Mouse (Mus musculus): Measurements from ENCODE around the gene Fam118a. TPM values are rescaled to one million over a fixed set of nuclear protein-coding genes. Genes with fewer than 3 reads are reported as not detected.
"Not testable (repeated sequence)": the region's sequence is repeated elsewhere in the genome, so short reads cannot be mapped to it uniquely, and the experiment has no call there.

Fam118a gene
- 25.6 and 28.2 TPM in 2 replicates for polyA plus RNA-seq (2015; fragmentation: Nextera tagmentation; extraction: Ambion mirVana)

DNA sequence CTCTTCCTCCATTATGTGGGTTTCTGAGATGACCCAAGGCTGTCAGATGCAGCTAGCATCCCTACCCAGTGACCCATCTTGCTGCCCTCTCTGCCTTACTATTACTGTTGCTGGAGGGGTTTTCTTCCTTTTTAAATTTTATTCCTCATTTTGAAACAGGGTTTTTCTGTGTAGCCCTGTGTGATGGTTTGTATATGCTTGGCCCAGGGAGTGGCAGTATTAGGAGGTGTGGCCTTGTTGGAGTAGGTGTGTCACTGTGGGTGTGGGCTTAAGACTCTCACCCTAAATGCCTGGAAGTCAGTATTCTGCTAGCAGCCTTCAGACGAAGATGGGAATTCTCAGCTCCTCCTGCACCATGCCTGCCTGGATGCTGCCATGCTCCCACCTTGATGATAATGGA lies at the start of gene Fam118a:
Fam118a (plus strand) TSS at position 301 of the 400 bp plus-strand sequence.
- H3K27ac ChIP-seq (replicated peaks); H3K4me1 ChIP-seq (replicated peaks); H3K36me3 ChIP-seq; H3K4me2 ChIP-seq; H3K9ac ChIP-seq; H3K4me3 ChIP-seq; H3K27me3 ChIP-seq; ATAC-seq (ENCODE audit: low read depth); H3K9me3 ChIP-seq: not testable (repeated sequence)
- 65% methylated on average over 1 of the region's 1 CpGs for WGBS

DNA sequence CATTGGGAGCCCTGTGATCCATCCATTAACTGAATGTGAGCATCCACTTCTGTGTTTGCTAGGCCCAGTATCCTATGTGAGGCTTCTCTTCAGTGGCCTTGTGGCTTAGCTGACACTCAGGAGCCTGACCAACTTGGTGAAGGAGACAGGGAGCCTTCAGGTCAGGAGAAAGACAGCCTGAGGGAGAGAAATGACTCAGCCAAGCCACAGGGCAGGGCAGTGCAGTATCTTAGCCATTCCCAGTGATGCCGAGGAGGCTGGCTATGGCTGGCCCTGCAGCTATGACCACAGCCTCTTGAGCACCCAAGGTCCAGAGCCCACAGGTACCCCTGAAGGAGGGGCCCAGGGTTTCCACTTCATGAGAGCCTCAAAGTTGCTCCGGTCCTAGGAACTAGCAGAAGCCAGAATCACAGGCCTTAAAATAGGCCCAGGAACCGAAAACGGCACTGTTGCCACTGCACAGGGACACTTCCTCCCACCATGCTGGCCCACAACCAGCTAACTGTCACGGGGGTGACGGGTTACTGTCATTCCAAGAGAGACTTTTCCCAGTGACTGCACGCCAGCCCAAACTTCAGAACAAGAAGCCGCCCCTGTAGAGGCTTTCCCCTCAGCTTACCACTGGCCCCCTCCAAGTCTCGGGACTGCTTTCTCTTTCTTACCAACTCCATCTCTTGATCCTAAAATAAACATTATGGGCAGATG lies 47.0 kb upstream of the Fam118a start:
- peaks cover 41% of the 10 kb centered on the region for H3K4me1 ChIP-seq (replicated peaks)
- H3K36me3 ChIP-seq, result 0 out of 2 replicates have a peak, but pooled peaks cover 7% of the 10 kb centered on the region
- no peak for ATAC-seq (ENCODE audit: low read depth)
- 83% methylated on average over 9 of the region's 9 CpGs for WGBS
- no peak overlapping the region for H3K9ac ChIP-seq
- no peaks in the 10 kb centered on the region for H3K9me3 ChIP-seq
- no peaks in the 10 kb centered on the region for H3K27me3 ChIP-seq
- no peak overlapping the region for H3K4me3 ChIP-seq
- H3K27ac ChIP-seq (replicated peaks), result no peak overlapping the region
- H3K4me2 ChIP-seq, result no peak overlapping the region

DNA sequence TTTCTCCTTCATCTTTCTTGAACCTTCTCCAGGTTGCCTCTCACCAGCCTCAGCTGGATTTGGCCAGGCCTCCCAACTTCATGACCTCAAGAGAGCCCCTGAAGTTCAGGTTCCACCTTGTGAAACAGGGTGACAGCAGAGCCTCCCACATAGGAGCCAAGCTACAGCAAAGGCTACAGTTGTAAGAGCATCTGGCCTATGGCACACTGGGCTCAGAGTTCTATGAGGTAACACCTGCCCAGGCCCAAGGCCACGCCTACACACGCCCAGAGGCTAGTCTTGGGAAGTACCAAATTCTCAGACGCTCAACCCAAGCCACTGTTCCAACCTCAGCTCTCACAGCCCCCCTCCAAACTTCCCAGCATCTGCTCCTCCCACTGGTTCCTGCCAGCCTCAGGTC lies 45.9 kb upstream of the Fam118a start:
- 84% methylated on average over 3 of the region's 3 CpGs for WGBS
- H3K9me3 ChIP-seq, result no peaks in the 10 kb centered on the region
- peaks cover 43% of the 10 kb centered on the region for H3K4me1 ChIP-seq (replicated peaks)
- 0 out of 2 replicates have a peak, but pooled peaks cover 7% of the 10 kb centered on the region for H3K36me3 ChIP-seq
- no peak overlapping the region for H3K4me3 ChIP-seq
- no peak overlapping the region for H3K4me2 ChIP-seq
- no peaks in the 10 kb centered on the region for H3K27me3 ChIP-seq
- no peak for ATAC-seq (ENCODE audit: low read depth)
- no peak overlapping the region for H3K27ac ChIP-seq (replicated peaks)
- no peak overlapping the region for H3K9ac ChIP-seq

DNA sequence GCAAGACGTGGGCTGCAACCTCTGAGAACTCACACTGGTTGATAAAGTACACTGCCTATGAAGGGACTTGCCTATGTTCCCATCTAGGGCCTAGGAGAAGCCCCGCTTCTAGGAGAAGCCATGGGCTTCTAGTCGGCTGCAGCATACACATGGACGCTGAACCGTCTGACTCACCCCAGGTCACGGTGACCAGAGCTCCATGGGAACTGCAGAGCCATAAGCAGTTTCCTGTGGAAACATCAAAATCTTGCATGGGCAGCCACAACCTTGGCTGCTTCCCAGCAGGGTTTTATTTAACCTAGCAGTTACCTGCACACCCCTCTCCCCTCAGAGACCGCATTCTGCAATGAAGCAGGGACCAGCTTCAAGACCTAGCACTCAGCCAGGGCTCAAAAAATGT lies 45.0 kb upstream of the Fam118a start:
- H3K4me3 ChIP-seq, result no peak overlapping the region
- H3K36me3 ChIP-seq, result 0 out of 2 replicates have a peak, but pooled peaks cover 7% of the 10 kb centered on the region
- H3K4me1 ChIP-seq (replicated peaks), result peaks cover 49% of the 10 kb centered on the region
- no peak for ATAC-seq (ENCODE audit: low read depth)
- H3K27me3 ChIP-seq, result 0 out of 2 replicates have a peak, but pooled peaks cover under 1% of the 10 kb centered on the region
- H3K9me3 ChIP-seq, result no peaks in the 10 kb centered on the region
- 83% methylated on average over 7 of the region's 7 CpGs for WGBS
- H3K4me2 ChIP-seq, result no peak overlapping the region
- H3K27ac ChIP-seq (replicated peaks), result no peak overlapping the region
- H3K9ac ChIP-seq, result no peak overlapping the region

DNA sequence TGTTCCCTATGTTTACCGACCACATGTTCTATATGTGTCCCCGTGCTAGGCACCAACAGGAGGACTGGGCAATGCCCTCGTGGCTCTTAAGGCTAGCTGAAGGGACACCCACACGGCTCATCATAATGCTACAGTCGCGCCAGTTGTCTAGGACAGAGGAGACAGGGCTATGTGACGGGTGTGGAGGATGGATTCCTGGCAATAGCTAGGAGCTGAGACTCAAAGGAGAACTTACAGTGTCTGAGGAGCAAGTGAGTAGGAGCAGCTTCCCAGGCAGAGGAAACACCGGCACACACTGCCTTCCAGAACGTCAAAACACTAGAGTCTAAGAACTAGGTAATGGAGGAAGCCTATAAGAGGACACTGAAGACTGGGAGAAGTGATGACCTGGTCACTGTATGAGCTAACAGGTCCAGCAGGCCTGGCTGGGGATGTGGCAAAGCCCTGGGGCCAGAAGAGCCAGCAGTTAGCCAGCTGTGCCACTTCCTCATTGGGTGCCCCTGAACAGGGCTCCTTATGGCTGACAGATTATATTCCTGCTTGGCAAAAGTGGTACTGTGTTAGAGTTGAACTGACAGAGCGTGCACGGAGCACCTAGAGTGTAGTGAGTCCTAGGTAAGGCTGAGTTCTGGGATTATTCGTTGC lies 43.1 kb upstream of the Fam118a start:
- Histone ChIP-seq H3K27me3 (peaks cover 10% of the 10 kb centered on the region; the same call in 1 of the 2 replicates), H3K9ac (peak overlapping the region; percentile 90), H3K4me3 (peak overlapping the region; percentile 70), H3K27ac (replicated peaks) (no peak overlapping the region), H3K9me3 (no peaks in the 10 kb centered on the region), H3K4me2 (peak overlapping the region; percentile 77), H3K36me3 (0 out of 2 replicates have a peak, but pooled peaks cover 7% of the 10 kb centered on the region), H3K4me1 (replicated peaks) (peaks cover 52% of the 10 kb centered on the region)
- no peak for ATAC-seq (ENCODE audit: low read depth)
- WGBS, result 89% methylated on average over 12 of the region's 12 CpGs

DNA sequence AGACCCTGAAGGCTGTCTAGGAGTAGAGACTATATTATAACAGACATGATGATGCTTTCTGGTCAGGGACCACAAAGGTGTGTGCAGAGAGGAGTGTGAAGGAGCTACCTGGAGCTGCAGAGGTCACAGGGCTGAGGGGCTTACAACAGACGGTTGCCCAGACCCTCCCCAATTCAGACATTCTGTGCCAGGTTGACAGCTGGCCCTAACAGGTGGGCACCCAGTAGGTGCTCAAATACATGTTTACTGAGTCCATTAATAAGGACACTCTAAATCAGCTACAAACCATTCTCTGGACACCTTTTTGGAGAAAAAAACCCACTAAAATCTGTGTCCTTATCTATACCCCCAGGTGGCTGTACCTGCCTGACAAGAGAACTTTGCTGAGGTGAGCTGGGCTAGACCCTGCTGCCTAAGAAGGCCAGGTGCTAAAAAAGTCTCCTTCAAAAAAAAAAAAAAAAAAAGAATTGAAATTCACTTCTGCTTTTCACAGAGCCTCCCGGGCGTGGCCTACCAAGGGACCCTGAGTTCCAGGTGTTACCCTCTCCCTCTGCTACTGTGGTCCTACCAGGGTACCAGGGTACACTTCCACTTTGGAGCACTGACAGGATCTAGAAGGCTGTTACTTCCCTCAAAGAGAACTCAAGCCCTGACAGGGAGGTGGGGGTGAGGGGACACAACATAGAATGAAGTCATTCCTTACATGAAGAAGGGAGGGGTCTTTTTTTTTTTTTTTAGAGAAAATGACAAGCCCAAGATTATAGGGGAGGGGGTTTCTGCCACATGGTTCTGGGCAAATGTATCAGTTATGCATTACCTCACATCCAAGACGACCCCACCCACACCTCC lies 42.4 kb upstream of the Fam118a start:
- H3K4me1 ChIP-seq (replicated peaks), result peaks cover 52% of the 10 kb centered on the region
- H3K4me3 ChIP-seq, result peak overlapping the region; percentile 70
- peak overlapping the region; percentile 77 for H3K4me2 ChIP-seq
- no peak for ATAC-seq (ENCODE audit: low read depth)
- H3K9ac ChIP-seq, result peak overlapping the region; percentile 90
- 0 out of 2 replicates have a peak, but pooled peaks cover 7% of the 10 kb centered on the region for H3K36me3 ChIP-seq
- no peaks in the 10 kb centered on the region for H3K9me3 ChIP-seq
- H3K27ac ChIP-seq (replicated peaks), result no peak overlapping the region
- H3K27me3 ChIP-seq, result peaks cover 10% of the 10 kb centered on the region; the same call in 1 of the 2 replicates
- 71% methylated on average over 4 of the region's 4 CpGs for WGBS

DNA sequence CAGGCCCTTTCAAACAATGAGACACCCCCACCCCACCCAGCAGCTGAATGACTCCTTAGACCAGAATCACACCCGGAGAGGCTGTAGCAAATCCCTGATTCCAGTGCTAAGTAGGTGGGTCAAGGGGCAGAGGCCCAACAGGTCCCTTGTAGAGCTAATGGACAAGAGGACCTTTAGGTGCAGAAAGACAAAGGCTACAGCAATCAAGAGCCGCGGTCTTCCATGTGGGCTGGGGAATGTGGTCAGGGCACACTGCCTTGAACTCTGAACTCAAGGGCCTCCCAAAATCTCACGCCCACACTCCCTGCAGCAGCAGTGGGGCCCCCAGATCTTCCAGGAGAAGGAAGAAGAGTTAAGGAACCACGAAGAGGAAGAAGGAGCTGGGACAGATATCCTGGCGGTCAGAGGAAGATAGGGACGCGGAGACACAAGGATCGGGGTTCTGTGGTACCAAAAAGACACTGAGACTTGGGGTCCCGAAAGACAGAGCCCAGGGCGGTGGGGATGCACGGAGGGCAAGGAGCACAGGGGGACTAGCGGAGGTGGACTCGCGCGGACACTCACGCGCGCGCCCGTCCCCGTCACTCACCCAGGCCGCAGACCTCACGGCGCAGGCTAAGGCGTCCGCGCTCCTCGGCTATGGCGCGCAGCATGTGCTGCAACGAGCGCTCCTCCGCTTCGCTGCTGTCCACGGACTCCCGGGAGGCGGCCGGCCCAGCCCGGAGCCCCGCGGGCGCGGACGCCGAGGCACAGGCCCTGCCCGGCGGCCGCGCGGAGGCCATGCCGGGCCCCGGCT lies 41.5 kb upstream of the Fam118a start:
- peaks cover 52% of the 10 kb centered on the region for H3K4me1 ChIP-seq (replicated peaks)
- H3K9me3 ChIP-seq, result no peaks in the 10 kb centered on the region
- 1% methylated on average over 50 of the region's 53 CpGs for WGBS
- peak overlapping the region; percentile 90 for H3K9ac ChIP-seq
- H3K4me2 ChIP-seq, result peak overlapping the region; percentile 77
- ATAC-seq (ENCODE audit: low read depth), result peak; percentile 66
- peak overlapping the region; percentile 83 for H3K27ac ChIP-seq (replicated peaks)
- 0 out of 2 replicates have a peak, but pooled peaks cover 7% of the 10 kb centered on the region for H3K36me3 ChIP-seq
- H3K4me3 ChIP-seq, result peak overlapping the region; percentile 70
- peaks cover 10% of the 10 kb centered on the region; the same call in 1 of the 2 replicates for H3K27me3 ChIP-seq

DNA sequence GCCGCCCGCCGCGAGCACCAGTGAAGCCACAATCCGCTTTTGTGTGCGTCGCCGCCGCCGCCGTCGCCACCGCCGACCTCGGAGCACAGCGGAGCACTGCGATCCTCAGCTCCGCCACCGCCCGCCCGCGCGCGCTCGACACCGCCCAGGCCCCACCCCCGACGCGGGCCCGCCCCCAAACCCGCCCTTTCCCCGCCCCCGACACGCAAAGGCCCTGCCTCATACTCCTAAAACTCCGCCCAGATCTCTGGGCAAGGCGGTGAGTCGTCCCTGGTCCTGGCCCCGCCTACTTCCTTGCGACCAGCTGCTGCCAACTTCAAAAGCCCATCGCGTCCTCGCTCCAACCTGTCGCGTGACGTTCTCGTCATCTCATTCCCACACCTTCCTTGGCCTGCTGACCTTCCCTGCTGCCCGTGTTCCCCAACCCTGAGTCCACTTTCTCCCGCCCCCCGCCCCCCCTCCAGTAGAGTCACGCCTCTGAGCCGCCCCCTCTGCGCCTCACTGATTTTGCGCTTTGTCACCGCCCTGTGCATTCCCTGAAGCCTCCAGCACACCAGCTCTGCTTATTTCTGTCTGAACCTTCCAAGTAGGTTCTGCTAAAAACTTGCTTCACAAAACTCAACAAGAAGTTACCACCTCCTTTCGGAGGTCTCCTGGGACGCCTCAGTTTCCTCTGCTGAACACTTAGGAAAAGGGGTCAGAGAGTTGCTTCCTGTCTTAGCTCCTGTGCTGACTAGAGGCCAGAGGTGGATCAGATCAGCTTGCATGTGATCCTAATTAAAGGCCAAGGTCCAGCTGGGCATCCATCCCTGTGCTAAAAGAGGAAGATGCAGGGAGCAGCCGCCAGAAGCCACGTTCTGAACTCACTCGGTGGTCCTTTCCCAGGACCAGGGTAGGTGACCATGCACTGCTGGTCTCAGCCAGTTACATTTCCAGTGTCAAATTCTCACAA lies 40.6 kb upstream of the Fam118a start, which contains the start of gene 5031439G07Rik:
5031439G07Rik (minus strand) TSS at position 678 of the 952 bp plus-strand sequence.
- H3K27ac ChIP-seq (replicated peaks), result peak within 1 kb of the TSS; percentile 83
- ATAC-seq (ENCODE audit: low read depth), result peak; percentile 93
- peaks cover 10% of the 10 kb centered on the region; the same call in 1 of the 2 replicates for H3K27me3 ChIP-seq
- WGBS, result 2% methylated on average over 57 of the region's 59 CpGs
- 0 out of 2 replicates have a peak, but pooled peaks cover 7% of the 10 kb centered on the region for H3K36me3 ChIP-seq
- H3K9me3 ChIP-seq, result no peaks in the 10 kb centered on the region
- H3K9ac ChIP-seq, result peak within 1 kb of the TSS; percentile 90
- peak within 1 kb of the TSS; percentile 70 for H3K4me3 ChIP-seq
- peaks cover 46% of the 10 kb centered on the region for H3K4me1 ChIP-seq (replicated peaks)
- peak within 1 kb of the TSS; percentile 77 for H3K4me2 ChIP-seq

DNA sequence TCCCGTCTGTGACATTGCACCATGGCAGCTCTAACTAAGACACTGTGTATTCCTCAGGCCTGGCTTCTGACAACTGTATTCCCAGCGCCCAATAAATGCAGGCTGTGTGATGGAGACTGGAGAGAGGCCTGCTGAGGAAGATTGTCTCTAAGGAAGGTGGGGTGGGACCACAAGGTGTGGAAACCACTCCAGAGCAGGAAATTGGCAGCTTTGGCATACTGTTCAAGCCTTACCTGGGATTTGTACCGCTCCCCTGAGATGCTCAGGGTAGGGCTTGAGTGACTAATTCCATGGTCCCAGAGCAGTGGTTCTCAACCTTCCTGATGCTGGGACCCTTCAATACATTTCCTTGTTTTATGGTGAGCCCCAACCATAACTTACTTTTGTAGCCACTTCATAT lies 39.6 kb upstream of the Fam118a start:
- no peak overlapping the region for H3K27ac ChIP-seq (replicated peaks)
- ATAC-seq (ENCODE audit: low read depth), result no peak
- peaks cover 10% of the 10 kb centered on the region; the same call in 1 of the 2 replicates for H3K27me3 ChIP-seq
- no peaks in the 10 kb centered on the region for H3K36me3 ChIP-seq
- WGBS, result 75% methylated on average over 3 of the region's 3 CpGs
- H3K9ac ChIP-seq, result no peak overlapping the region
- no peak overlapping the region for H3K4me2 ChIP-seq
- no peaks in the 10 kb centered on the region for H3K9me3 ChIP-seq
- H3K4me3 ChIP-seq, result no peak overlapping the region
- peaks cover 37% of the 10 kb centered on the region for H3K4me1 ChIP-seq (replicated peaks)

DNA sequence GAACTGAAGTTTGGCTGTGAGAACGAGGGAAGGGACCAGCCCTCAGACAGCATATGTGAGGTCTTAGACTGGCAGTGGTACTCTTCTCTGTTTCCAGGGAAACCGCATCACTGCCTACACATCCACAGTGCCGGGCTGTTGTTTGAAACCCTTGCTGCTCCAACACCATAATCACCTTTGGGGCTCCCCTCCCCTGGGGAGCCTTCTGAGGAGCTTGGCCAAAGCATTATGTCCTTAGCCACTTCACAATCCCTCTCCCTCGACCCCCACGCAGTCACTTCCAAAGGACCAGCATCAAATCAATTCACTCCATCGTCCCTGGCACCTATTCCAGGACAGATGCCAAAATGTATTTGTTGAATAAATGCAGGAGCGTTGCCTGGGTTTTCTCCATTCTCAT lies 39.0 kb upstream of the Fam118a start:
- 57% methylated on average over 7 of the region's 7 CpGs for WGBS
- no peak overlapping the region for H3K4me2 ChIP-seq
- no peak for ATAC-seq (ENCODE audit: low read depth)
- H3K27ac ChIP-seq (replicated peaks), result no peak overlapping the region
- no peaks in the 10 kb centered on the region for H3K36me3 ChIP-seq
- no peaks in the 10 kb centered on the region for H3K9me3 ChIP-seq
- H3K4me1 ChIP-seq (replicated peaks), result peaks cover 34% of the 10 kb centered on the region
- peaks cover 10% of the 10 kb centered on the region; the same call in 1 of the 2 replicates for H3K27me3 ChIP-seq
- no peak overlapping the region for H3K9ac ChIP-seq
- no peak overlapping the region for H3K4me3 ChIP-seq
